Mouse (Mus musculus): ENCODE results near the gene Lrp1. TPM values are rescaled to one million over a fixed set of nuclear protein-coding genes. Genes with fewer than 3 reads are reported as not detected.

Gene Lrp1
- polyA plus RNA-seq, 1 experiment from 2014 or later: 92.1 TPM

- H3K4me3 ChIP-seq (ENCODE audit: low read depth, low read length): peak overlapping the region; percentile 66
- H3K27me3 ChIP-seq (replicated peaks; ENCODE audit: control insufficient read depth, insufficient read depth, low read length): peaks cover 4% of the 10 kb centered on the region; the same call in 1 of the 2 replicates
- peak overlapping the region; percentile 54 for H3K9ac ChIP-seq (ENCODE audit: low read length)
- peaks cover 17% of the 10 kb centered on the region; the same call in 1 of the 2 replicates for H3K36me3 ChIP-seq (ENCODE audit: control insufficient read depth, insufficient read depth, low read length)
- DNase-seq (ENCODE audit: low spot score) (peak; percentile 73), ATAC-seq (replicated peaks; ENCODE audit: low FRiP score, low TSS enrichment, low read depth) (no peak)
- no peaks in the 10 kb centered on the region for H3K9me3 ChIP-seq (ENCODE audit: control insufficient read depth, low read length)
- 8% methylated on average over 14 of the region's 14 CpGs for WGBS
- peaks cover 74% of the 10 kb centered on the region for H3K4me1 ChIP-seq (replicated peaks; ENCODE audit: control insufficient read depth, insufficient read depth, low read length)
- peak overlapping the region; percentile 85 for H3K4me2 ChIP-seq (ENCODE audit: low read length)
- peak overlapping the region; percentile 93 for H3K27ac ChIP-seq (ENCODE audit: low read depth)
These were observed 44.6 kb upstream of the Lrp1 start for GRCm38 (mm10) chr10:127665366-127666181.

GRCm38 (mm10) chr10:127664891-127665290 lies 43.9 kb upstream of the Lrp1 start:
- 32% methylated on average over 13 of the region's 13 CpGs for WGBS

GRCm38 (mm10) chr10:127664166-127664565 lies 43.2 kb upstream of the Lrp1 start:
- Histone ChIP-seq H3K27me3 (replicated peaks; ENCODE audit: control insufficient read depth, insufficient read depth, low read length) (peaks cover 4% of the 10 kb centered on the region; the same call in 1 of the 2 replicates), H3K9me3 (ENCODE audit: control insufficient read depth, low read length) (no peaks in the 10 kb centered on the region), H3K36me3 (ENCODE audit: control insufficient read depth, insufficient read depth, low read length) (peaks cover 27% of the 10 kb centered on the region; the same call in 1 of the 2 replicates), H3K4me1 (replicated peaks; ENCODE audit: control insufficient read depth, insufficient read depth, low read length) (peaks cover 71% of the 10 kb centered on the region), H3K4me3 (ENCODE audit: low read depth, low read length) (no peak overlapping the region), H3K4me2 (ENCODE audit: low read length) (peak overlapping the region; percentile 85), H3K9ac (ENCODE audit: low read length) (no peak overlapping the region), H3K27ac (ENCODE audit: low read depth) (no peak overlapping the region)
- DNase-seq (ENCODE audit: low spot score) (no peak), ATAC-seq (replicated peaks; ENCODE audit: low FRiP score, low TSS enrichment, low read depth) (no peak)
- WGBS: 42% methylated on average over 16 of the region's 16 CpGs

More at GRCm38 (mm10) chr10:127664891-127665290, 43.9 kb upstream of the Lrp1 start:
- H3K9me3 ChIP-seq (ENCODE audit: control insufficient read depth, low read length): no peaks in the 10 kb centered on the region
- no peak for ATAC-seq (replicated peaks; ENCODE audit: low FRiP score, low TSS enrichment, low read depth)
- H3K4me1 ChIP-seq (replicated peaks; ENCODE audit: control insufficient read depth, insufficient read depth, low read length): peaks cover 74% of the 10 kb centered on the region
- DNase-seq (ENCODE audit: low spot score): no peak
- H3K27me3 ChIP-seq (replicated peaks; ENCODE audit: control insufficient read depth, insufficient read depth, low read length): peaks cover 4% of the 10 kb centered on the region; the same call in 1 of the 2 replicates
- peak overlapping the region; percentile 54; the same call in 1 of the 2 replicates for H3K9ac ChIP-seq (ENCODE audit: low read length)
- peaks cover 24% of the 10 kb centered on the region; the same call in 1 of the 2 replicates for H3K36me3 ChIP-seq (ENCODE audit: control insufficient read depth, insufficient read depth, low read length)
- H3K27ac ChIP-seq (ENCODE audit: low read depth): no peak overlapping the region
- H3K4me2 ChIP-seq (ENCODE audit: low read length): peak overlapping the region; percentile 85
- peak overlapping the region; percentile 66 for H3K4me3 ChIP-seq (ENCODE audit: low read depth, low read length)

GRCm38 (mm10) chr10:127663590-127663989 lies 42.6 kb upstream of the Lrp1 start:
- Histone ChIP-seq H3K36me3 (ENCODE audit: control insufficient read depth, insufficient read depth, low read length) (peaks cover 29% of the 10 kb centered on the region; the same call in 1 of the 2 replicates), H3K27me3 (replicated peaks; ENCODE audit: control insufficient read depth, insufficient read depth, low read length) (peaks cover 4% of the 10 kb centered on the region; the same call in 1 of the 2 replicates), H3K4me3 (ENCODE audit: low read depth, low read length) (no peak overlapping the region), H3K9me3 (ENCODE audit: control insufficient read depth, low read length) (no peaks in the 10 kb centered on the region), H3K9ac (ENCODE audit: low read length) (no peak overlapping the region), H3K4me2 (ENCODE audit: low read length) (peak overlapping the region; percentile 85), H3K4me1 (replicated peaks; ENCODE audit: control insufficient read depth, insufficient read depth, low read length) (peaks cover 67% of the 10 kb centered on the region), H3K27ac (ENCODE audit: low read depth) (no peak overlapping the region)
- DNase-seq (ENCODE audit: low spot score): no peak
- 26% methylated on average over 5 of the region's 5 CpGs for WGBS
- no peak for ATAC-seq (replicated peaks; ENCODE audit: low FRiP score, low TSS enrichment, low read depth)

GRCm38 (mm10) chr10:127662666-127663253 lies 41.8 kb upstream of the Lrp1 start:
- no peak for ATAC-seq (replicated peaks; ENCODE audit: low FRiP score, low TSS enrichment, low read depth)
- Histone ChIP-seq H3K27me3 (replicated peaks; ENCODE audit: control insufficient read depth, insufficient read depth, low read length) (peaks cover 4% of the 10 kb centered on the region; the same call in 1 of the 2 replicates), H3K4me2 (ENCODE audit: low read length) (peak overlapping the region; percentile 44), H3K9ac (ENCODE audit: low read length) (no peak overlapping the region), H3K4me1 (replicated peaks; ENCODE audit: control insufficient read depth, insufficient read depth, low read length) (peaks cover 59% of the 10 kb centered on the region), H3K36me3 (ENCODE audit: control insufficient read depth, insufficient read depth, low read length) (peaks cover 32% of the 10 kb centered on the region; the same call in 1 of the 2 replicates), H3K4me3 (ENCODE audit: low read depth, low read length) (no peak overlapping the region), H3K27ac (ENCODE audit: low read depth) (peak overlapping the region; percentile 69), H3K9me3 (ENCODE audit: control insufficient read depth, low read length) (no peaks in the 10 kb centered on the region)
- WGBS: 26% methylated on average over 19 of the region's 19 CpGs
- no peak for DNase-seq (ENCODE audit: low spot score)

GRCm38 (mm10) chr10:127661915-127662663 lies 41.1 kb upstream of the Lrp1 start:
- peaks cover 4% of the 10 kb centered on the region; the same call in 1 of the 2 replicates for H3K27me3 ChIP-seq (replicated peaks; ENCODE audit: control insufficient read depth, insufficient read depth, low read length)
- H3K9me3 ChIP-seq (ENCODE audit: control insufficient read depth, low read length): no peaks in the 10 kb centered on the region
- WGBS: 3% methylated on average over 16 of the region's 16 CpGs
- peaks cover 52% of the 10 kb centered on the region for H3K4me1 ChIP-seq (replicated peaks; ENCODE audit: control insufficient read depth, insufficient read depth, low read length)
- peaks cover 36% of the 10 kb centered on the region for H3K36me3 ChIP-seq (ENCODE audit: control insufficient read depth, insufficient read depth, low read length)
- DNase-seq (ENCODE audit: low spot score) (peak; percentile 76), ATAC-seq (replicated peaks; ENCODE audit: low FRiP score, low TSS enrichment, low read depth) (peak; percentile 16)
- peak overlapping the region; percentile 24 for H3K4me3 ChIP-seq (ENCODE audit: low read depth, low read length)
- peak overlapping the region; percentile 44 for H3K4me2 ChIP-seq (ENCODE audit: low read length)
- no peak overlapping the region; the same call in 1 of the 2 replicates for H3K9ac ChIP-seq (ENCODE audit: low read length)
- H3K27ac ChIP-seq (ENCODE audit: low read depth): peak overlapping the region; percentile 69

- Histone ChIP-seq H3K4me1 (replicated peaks; ENCODE audit: control insufficient read depth, insufficient read depth, low read length) (peaks cover 51% of the 10 kb centered on the region), H3K9ac (ENCODE audit: low read length) (no peak overlapping the region; the same call in 1 of the 2 replicates), H3K27me3 (replicated peaks; ENCODE audit: control insufficient read depth, insufficient read depth, low read length) (peaks cover 4% of the 10 kb centered on the region; the same call in 1 of the 2 replicates), H3K27ac (ENCODE audit: low read depth) (peak overlapping the region; percentile 69), H3K4me3 (ENCODE audit: low read depth, low read length) (peak overlapping the region; percentile 24), H3K9me3 (ENCODE audit: control insufficient read depth, low read length) (no peaks in the 10 kb centered on the region), H3K36me3 (ENCODE audit: control insufficient read depth, insufficient read depth, low read length) (peaks cover 40% of the 10 kb centered on the region), H3K4me2 (ENCODE audit: low read length) (peak overlapping the region; percentile 44)
- DNase-seq (ENCODE audit: low spot score): no peak
- ATAC-seq (replicated peaks; ENCODE audit: low FRiP score, low TSS enrichment, low read depth): no peak
- 17% methylated on average over 14 of the region's 14 CpGs for WGBS
These were observed 40.5 kb upstream of the Lrp1 start for GRCm38 (mm10) chr10:127661291-127661914.

GRCm38 (mm10) chr10:127659551-127659950 lies 38.6 kb upstream of the Lrp1 start:
- peaks cover 36% of the 10 kb centered on the region for H3K4me1 ChIP-seq (replicated peaks; ENCODE audit: control insufficient read depth, insufficient read depth, low read length)
- H3K4me2 ChIP-seq (ENCODE audit: low read length): no peak overlapping the region
- H3K27ac ChIP-seq (ENCODE audit: low read depth): no peak overlapping the region
- ATAC-seq (replicated peaks; ENCODE audit: low FRiP score, low TSS enrichment, low read depth): no peak
- no peak overlapping the region for H3K9ac ChIP-seq (ENCODE audit: low read length)
- no peak overlapping the region for H3K4me3 ChIP-seq (ENCODE audit: low read depth, low read length)
- H3K9me3 ChIP-seq (ENCODE audit: control insufficient read depth, low read length): no peaks in the 10 kb centered on the region
- H3K27me3 ChIP-seq (replicated peaks; ENCODE audit: control insufficient read depth, insufficient read depth, low read length): no peaks in the 10 kb centered on the region
- WGBS: 54% methylated on average over 1 of the region's 1 CpGs
- DNase-seq (ENCODE audit: low spot score): no peak
- peaks cover 52% of the 10 kb centered on the region for H3K36me3 ChIP-seq (ENCODE audit: control insufficient read depth, insufficient read depth, low read length)

Data from intestine, embryonic 14.5 days (tissue).